Mouse (Mus musculus) liver, embryonic 12.5 days (tissue): Measurements from ENCODE around the gene Fcgr2b. TPM values are rescaled to one million over a fixed set of nuclear protein-coding genes. Genes with fewer than 3 reads are reported as not detected.

Experiments
- ATAC-seq: fragments of 200-750 bp; cut with Nextera tagmentation; 2 replicates; pipeline ENCODE4 v1.8.0; 2017; ENCODE audit warnings: moderate number of reproducible peaks, mild to moderate bottlenecking, moderate library complexity
- H3K27ac ChIP-seq: fragments of 300-500 bp; sonication (generic); 2 replicates; pipeline ENCODE4 v1.5.1; 2016; ENCODE audit warnings: mild to moderate bottlenecking
- H3K27me3 ChIP-seq: fragments of 300-500 bp; sonication (generic); replicated peaks from 2 replicates; pipeline ENCODE4 v1.6.1; 2016; ENCODE audit warnings: mild to moderate bottlenecking, moderate library complexity
- H3K36me3 ChIP-seq: fragments of 300-500 bp; sonication (generic); 2 replicates; pipeline ENCODE4 v1.6.1; 2016; ENCODE audit warnings: mild to moderate bottlenecking, moderate library complexity
- H3K4me1 ChIP-seq: fragments of 300-500 bp; sonication (generic); 2 replicates; pipeline ENCODE4 v1.6.1; 2016
- H3K4me2 ChIP-seq: fragments of 300-500 bp; sonication (generic); 2 replicates; pipeline ENCODE4 v1.6.1; 2016; ENCODE audit warnings: mild to moderate bottlenecking, moderate library complexity
- H3K4me3 ChIP-seq: fragments of 300-500 bp; sonication (generic); 2 replicates; pipeline ENCODE4 v1.5.1; 2016; ENCODE audit warnings: mild to moderate bottlenecking, moderate library complexity
- H3K9ac ChIP-seq: fragments of 300-500 bp; sonication (generic); 2 replicates; pipeline ENCODE4 v1.6.1; 2016; ENCODE audit warnings: mild to moderate bottlenecking, moderate library complexity
- H3K9me3 ChIP-seq: fragments of 300-500 bp; sonication (generic); replicated peaks from 2 replicates; pipeline ENCODE4 v1.6.1; 2016; ENCODE audit warnings: mild to moderate bottlenecking, moderate library complexity
- whole genome bisulfite sequencing: fragments of 180-500 bp; shearing (Covaris S2); methylation state at CpG from one replicate; pipeline ENCODE4 v1.1.7; 2016; ENCODE audit not compliant: insufficient replicate concordance; 5-methylcytosine and 5-hydroxymethylcytosine counted together
- polyA plus RNA-seq: library from polyadenylated mRNA; unstranded; fragments of >200 nt; fragmentation: Nextera tagmentation; extraction: Ambion mirVana; gene quantifications from 2 replicates; pipeline ENCODE4 v1.2.1, GENCODE M21; 2016

Gene Fcgr2b
- polyA plus RNA-seq, 1 experiment from 2014 or later: 1.7 TPM

DNA sequence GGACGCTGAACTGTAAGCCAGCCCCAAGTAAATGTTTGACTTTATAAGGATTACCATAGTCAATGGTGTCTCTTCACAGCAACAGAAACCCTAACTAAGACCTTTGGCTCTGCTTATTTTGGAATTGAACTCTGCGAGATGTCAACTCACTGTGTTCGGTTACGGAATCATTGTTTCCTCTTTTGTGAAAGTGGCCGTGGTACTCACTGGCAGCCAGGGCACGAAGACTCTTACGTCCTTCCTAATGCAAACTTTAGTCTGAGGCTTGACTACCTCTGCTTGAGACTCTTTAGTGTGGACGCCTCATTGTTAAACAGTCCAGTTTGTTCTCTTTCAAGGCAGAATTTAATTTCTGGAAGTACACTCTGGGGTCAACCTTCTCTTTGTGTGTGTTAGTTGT, 57.0 kb downstream of the Fcgr2b start:
- Histone ChIP-seq H3K9me3 (no peaks in the 10 kb centered on the region), H3K27me3 (peaks cover under 1% of the 10 kb centered on the region; the same call in 1 of the 2 replicates), H3K27ac (no peak overlapping the region), H3K9ac (no peak overlapping the region), H3K4me1 (peaks cover 4% of the 10 kb centered on the region; the same call in 1 of the 2 replicates), H3K4me2 (no peak overlapping the region), H3K4me3 (no peak overlapping the region), H3K36me3 (no peaks in the 10 kb centered on the region)
- 79% methylated on average over 8 of the region's 8 CpGs for WGBS
- no peak for ATAC-seq

DNA sequence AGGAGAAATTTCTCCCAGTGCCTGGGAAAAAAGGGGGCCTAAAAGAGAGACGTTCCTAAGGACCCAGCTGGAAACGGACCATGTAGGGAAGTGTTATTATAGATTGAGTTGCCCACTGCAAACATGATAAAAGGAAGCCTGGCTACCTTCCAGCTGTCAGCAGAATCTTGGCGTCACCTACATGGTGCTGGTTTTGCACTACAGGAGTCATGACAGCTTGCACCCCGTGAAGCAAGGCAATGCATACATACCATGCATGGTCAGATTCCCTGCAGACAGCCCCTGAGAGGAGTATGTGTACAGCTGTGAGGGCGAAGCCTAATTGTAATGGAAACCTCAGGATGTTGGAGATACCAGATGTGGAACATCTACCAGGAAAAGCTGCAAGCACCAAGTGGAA, 60.7 kb downstream of the Fcgr2b start:
- Histone ChIP-seq H3K36me3 (no peaks in the 10 kb centered on the region), H3K9ac (no peak overlapping the region), H3K4me3 (no peak overlapping the region), H3K4me2 (no peak overlapping the region), H3K27me3 (peaks cover 25% of the 10 kb centered on the region), H3K27ac (no peak overlapping the region), H3K4me1 (no peaks in the 10 kb centered on the region), H3K9me3 (no peaks in the 10 kb centered on the region)
- 56% methylated on average over 5 of the region's 5 CpGs for WGBS
- ATAC-seq: no peak

DNA sequence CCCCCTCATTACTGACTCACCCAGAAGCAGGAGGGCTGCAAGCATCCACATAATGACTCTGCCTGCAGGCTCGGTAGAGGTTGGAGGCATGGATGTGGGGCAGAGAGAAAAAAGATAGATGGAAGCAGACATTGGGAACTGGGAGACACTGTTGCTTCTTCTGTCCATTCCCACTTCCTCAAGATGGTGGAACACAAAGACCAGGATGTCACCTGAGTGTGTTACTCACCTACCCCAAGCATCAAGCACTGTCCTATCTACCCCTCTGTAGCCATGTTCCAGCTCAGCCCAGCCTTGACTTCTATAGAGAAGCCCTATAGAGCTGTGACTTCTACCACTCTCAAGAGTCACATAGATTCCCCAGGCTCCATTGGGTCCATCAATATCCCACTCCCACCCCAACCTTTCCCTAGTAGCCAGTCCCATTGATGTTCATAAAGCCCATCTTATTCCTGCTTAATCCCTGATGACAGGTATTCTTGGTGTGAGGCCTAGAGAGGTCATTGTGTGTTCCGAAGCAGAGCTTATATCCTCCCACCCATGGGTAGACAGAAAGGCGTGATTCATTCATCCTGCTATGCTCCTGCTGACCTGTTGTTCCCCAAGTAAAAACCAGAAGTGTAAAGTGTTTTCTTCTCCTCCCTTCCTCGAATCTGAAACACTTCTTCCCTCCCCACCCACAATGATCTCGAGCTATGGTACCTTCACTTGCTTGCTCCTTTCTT, 63.3 kb downstream of the Fcgr2b start, which contains the start of gene Fcrlb:
Gene Fcrlb (minus strand): TSS at position 51 of the 725 bp plus-strand sequence.
- Histone ChIP-seq H3K4me1 (peaks cover 6% of the 10 kb centered on the region), H3K4me2 (no peak within 1 kb of the TSS), H3K9me3 (no peaks in the 10 kb centered on the region), H3K27me3 (peaks cover 50% of the 10 kb centered on the region), H3K36me3 (no peaks in the 10 kb centered on the region), H3K4me3 (no peak within 1 kb of the TSS), H3K9ac (no peak within 1 kb of the TSS), H3K27ac (no peak within 1 kb of the TSS)
- no peak for ATAC-seq
- 50% methylated on average over 5 of the region's 5 CpGs for whole genome bisulfite sequencing

DNA sequence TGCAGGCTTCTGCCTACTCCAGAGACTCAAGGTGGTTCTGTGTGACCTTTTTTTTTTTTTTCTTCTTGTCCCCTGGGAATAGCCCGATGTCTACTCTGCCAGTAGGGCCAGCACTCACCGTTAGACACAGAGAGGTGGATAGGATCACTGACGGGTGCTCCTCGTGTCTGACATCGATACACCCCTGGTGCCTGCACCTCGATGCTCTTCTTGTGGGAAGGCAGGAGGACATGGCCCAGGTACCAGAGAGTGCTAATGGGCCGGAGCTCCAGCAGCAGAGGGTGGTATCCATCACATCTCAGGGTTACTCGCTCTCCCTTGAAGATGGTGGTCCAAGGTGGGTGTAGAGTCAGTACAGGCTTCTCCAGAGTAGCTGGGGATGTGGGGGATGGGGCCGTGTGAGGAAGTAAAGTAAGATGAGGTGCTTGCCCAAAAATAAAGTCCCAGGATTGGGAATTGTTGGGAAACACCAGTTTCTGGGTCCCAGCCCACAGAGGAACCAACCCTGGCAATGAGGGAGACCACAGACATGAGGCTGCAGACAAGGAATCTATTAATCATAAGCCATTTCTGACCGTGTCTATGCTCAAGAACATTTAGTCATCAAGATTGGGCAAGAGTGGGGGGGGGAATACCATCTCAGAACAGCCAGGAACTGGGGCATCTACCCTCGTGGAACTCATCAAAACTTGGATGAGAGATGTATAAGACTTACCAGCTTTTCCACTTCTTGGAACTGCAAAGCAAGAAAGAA, 64.3 kb downstream of the Fcgr2b start:
- Histone ChIP-seq H3K36me3 (no peaks in the 10 kb centered on the region), H3K4me2 (no peak overlapping the region), H3K27ac (no peak overlapping the region), H3K9ac (no peak overlapping the region), H3K4me3 (no peak overlapping the region), H3K9me3 (no peaks in the 10 kb centered on the region), H3K4me1 (peaks cover 16% of the 10 kb centered on the region), H3K27me3 (peaks cover 59% of the 10 kb centered on the region)
- ATAC-seq: no peak
- 58% methylated on average over 11 of the region's 11 CpGs for WGBS

Other genes starting within 250 kb of the Fcgr2b start
- 9.6 and 10.6 TPM in 2 replicates for gene Atf6, start 108.8 kb downstream of the Fcgr2b start, polyA plus RNA-seq
- gene Gm26620, start 91.5 kb downstream of the Fcgr2b start, polyA plus RNA-seq: 0.46 and 0.50 TPM in 2 replicates
- gene Dusp12, start 91.0 kb downstream of the Fcgr2b start, polyA plus RNA-seq: 25.7 and 27.3 TPM in 2 replicates
- gene Fcrlb, start 63.6 kb downstream of the Fcgr2b start, polyA plus RNA-seq: 0.10 and 0.13 TPM in 2 replicates
- gene Fcrla, start 49.0 kb downstream of the Fcgr2b start, polyA plus RNA-seq: 0.21 and 0.23 TPM in 2 replicates
- 1.3 and 2.0 TPM in 2 replicates for gene Fcgr4, start 42.4 kb upstream of the Fcgr2b start, polyA plus RNA-seq
- gene Fcgr3, start 88.4 kb upstream of the Fcgr2b start, polyA plus RNA-seq: 16.1 and 17.0 TPM in 2 replicates
- 2.1 and 2.3 TPM in 2 replicates for gene Cfap126, start 137.4 kb upstream of the Fcgr2b start, polyA plus RNA-seq
- 140 and 155 TPM in 2 replicates for gene Sdhc, start 174.1 kb upstream of the Fcgr2b start, polyA plus RNA-seq
- gene Mpz, start 174.2 kb upstream of the Fcgr2b start, polyA plus RNA-seq: 0.10 and 0.18 TPM in 2 replicates
- gene Pcp4l1, start 219.7 kb upstream of the Fcgr2b start, polyA plus RNA-seq: 1.1 and 1.2 TPM in 2 replicates
- gene Nr1i3, start 237.4 kb upstream of the Fcgr2b start, polyA plus RNA-seq: 0.23 and 0.36 TPM in 2 replicates
- 20.7 and 21.9 TPM in 2 replicates for gene Tomm40l, start 246.0 kb upstream of the Fcgr2b start, polyA plus RNA-seq
- gene Apoa2, start 248.5 kb upstream of the Fcgr2b start, polyA plus RNA-seq: 2,516 and 2,642 TPM in 2 replicates